Mouse (Mus musculus) intestine, postnatal 0 days (tissue): Measurements from ENCODE around the gene Bcas3. TPM values are rescaled to one million over a fixed set of nuclear protein-coding genes. Genes with fewer than 3 reads are reported as not detected.

Experiments used
- ATAC-seq: fragments of 200-750 bp; cut with Nextera tagmentation; 2 replicates; pipeline ENCODE4 v1.8.0; 2017; ENCODE audit warnings: mild to moderate bottlenecking, moderate TSS enrichment, moderate library complexity
- H3K27ac ChIP-seq: fragments of 300-500 bp; sonication (generic); 2 replicates; pipeline ENCODE4 v1.5.1; 2014; ENCODE audit warnings: mild to moderate bottlenecking, low read depth, low read length, moderate library complexity
- H3K27me3 ChIP-seq: fragments of 300-500 bp; sonication (generic); replicated peaks from 2 replicates; pipeline ENCODE4 v1.6.1; 2014; ENCODE audit warnings: low read length, mixed read lengths; ENCODE audit not compliant: control insufficient read depth, insufficient read depth
- H3K36me3 ChIP-seq: fragments of 300-500 bp; sonication (generic); 2 replicates; pipeline ENCODE4 v1.6.1; 2014; ENCODE audit warnings: mild to moderate bottlenecking, moderate library complexity; ENCODE audit not compliant: control insufficient read depth, insufficient read depth
- H3K4me1 ChIP-seq: fragments of 300-500 bp; sonication (generic); replicated peaks from 2 replicates; pipeline ENCODE4 v1.6.1; 2014; ENCODE audit warnings: antibody characterized with exemption, low read length, mixed read lengths; ENCODE audit not compliant: control insufficient read depth, insufficient read depth
- H3K4me2 ChIP-seq: fragments of 300-500 bp; sonication (generic); replicated peaks from 2 replicates; pipeline ENCODE4 v1.6.1; 2014; ENCODE audit warnings: low read depth, mild to moderate bottlenecking, moderate library complexity
- H3K4me3 ChIP-seq: fragments of 300-500 bp; sonication (generic); 2 replicates; pipeline ENCODE4 v1.5.1; 2014; ENCODE audit warnings: low read depth, low read length
- H3K9ac ChIP-seq: fragments of 300-500 bp; sonication (generic); 2 replicates; pipeline ENCODE4 v1.6.1; 2014; ENCODE audit warnings: mild to moderate bottlenecking, low read depth, low read length
- H3K9me3 ChIP-seq: fragments of 300-500 bp; sonication (generic); 2 replicates; pipeline ENCODE4 v1.6.1; 2016; ENCODE audit warnings: mixed run types; ENCODE audit not compliant: control insufficient read depth
- CTCF ChIP-seq: sonication (generic); IDR thresholded peaks from 2 replicates; pipeline ENCODE4 v1.5.1; 2016; ENCODE audit warnings: low read depth, mild to moderate bottlenecking, control low read depth, antibody characterized with exemption, moderate library complexity
- WGBS: fragments of 180-500 bp; shearing (Covaris S2); extraction: QIAGEN DNeasy Blood & Tissue Kit; methylation state at CpG from one replicate; pipeline ENCODE4 v1.1.7; 2014; 5-methylcytosine and 5-hydroxymethylcytosine counted together
- polyA plus RNA-seq: library from polyadenylated mRNA; unstranded; fragments of >200 nt; fragmentation: Nextera tagmentation; extraction: Ambion mirVana; gene quantifications from 2 replicates; pipeline ENCODE4 v1.2.1, GENCODE M21; 2015

Bcas3 gene
- polyA plus RNA-seq, 1 experiment from 2014 or later, result 17.2 TPM

DNA sequence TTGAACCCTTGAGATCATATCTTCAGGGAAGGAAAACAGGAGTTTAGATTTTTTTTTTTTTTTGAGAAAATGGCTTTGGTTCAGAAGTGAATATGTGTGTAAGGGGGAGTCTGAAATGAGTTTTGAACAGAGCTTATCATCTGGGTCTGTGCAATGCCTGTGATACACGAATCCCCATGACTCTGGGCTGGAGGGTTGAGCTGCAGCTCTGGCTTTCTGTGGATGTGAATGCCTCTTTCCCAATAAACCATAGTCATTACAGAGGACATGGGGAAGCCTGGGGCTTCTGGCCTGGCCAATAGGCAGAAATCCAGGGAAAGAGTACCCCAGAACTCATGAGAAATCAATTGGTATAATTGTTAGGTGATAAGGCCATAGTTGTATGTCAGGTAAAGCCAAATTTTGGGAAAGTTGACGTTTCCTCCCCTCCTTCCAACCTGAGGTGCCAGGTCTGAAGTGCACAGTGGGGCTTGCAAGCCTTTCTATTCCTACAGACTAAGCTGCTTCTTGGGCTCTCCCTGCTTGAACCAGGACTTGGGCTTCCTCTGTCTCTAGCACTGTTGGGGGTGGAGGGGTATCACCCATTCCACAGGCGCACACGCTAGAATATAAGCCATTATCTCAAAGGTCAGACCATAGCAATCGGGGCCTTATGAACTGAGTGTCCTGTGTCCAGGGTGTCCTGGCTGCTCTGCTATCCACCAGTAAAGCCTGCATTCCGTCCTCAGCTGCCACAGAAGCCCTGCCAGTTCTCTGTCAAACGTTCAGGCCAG lies 486.5 kb downstream of the Bcas3 start:
- 57% methylated on average over 7 of the region's 7 CpGs for WGBS
- Histone ChIP-seq H3K4me2 (peak overlapping the region; percentile 90), H3K4me1 (peaks cover 10% of the 10 kb centered on the region), H3K9me3 (no peaks in the 10 kb centered on the region), H3K9ac (no peak overlapping the region), H3K27ac (no peak overlapping the region), H3K27me3 (peaks cover 86% of the 10 kb centered on the region), H3K4me3 (peak overlapping the region; percentile 11; the same call in 1 of the 2 replicates), H3K36me3 (peaks cover 10% of the 10 kb centered on the region; the same call in 1 of the 2 replicates)
- no peak for TF ChIP-seq CTCF
- no peak for ATAC-seq

- peaks cover 84% of the 10 kb centered on the region for H3K27me3 ChIP-seq
- no peak overlapping the region for H3K27ac ChIP-seq
- ATAC-seq, result no peak
- peak overlapping the region; percentile 11 for H3K4me3 ChIP-seq
- no peak for TF ChIP-seq CTCF
- WGBS, result 41% methylated on average over 27 of the region's 27 CpGs
- H3K9me3 ChIP-seq, result no peaks in the 10 kb centered on the region
- H3K9ac ChIP-seq, result no peak overlapping the region
- H3K4me1 ChIP-seq, result peaks cover 10% of the 10 kb centered on the region
- peaks cover 6% of the 10 kb centered on the region; the same call in 1 of the 2 replicates for H3K36me3 ChIP-seq
- peak overlapping the region; percentile 90 for H3K4me2 ChIP-seq
Observed at GRCm38 (mm10) chr11:85840031-85840802, 487.2 kb downstream of the Bcas3 start.

DNA sequence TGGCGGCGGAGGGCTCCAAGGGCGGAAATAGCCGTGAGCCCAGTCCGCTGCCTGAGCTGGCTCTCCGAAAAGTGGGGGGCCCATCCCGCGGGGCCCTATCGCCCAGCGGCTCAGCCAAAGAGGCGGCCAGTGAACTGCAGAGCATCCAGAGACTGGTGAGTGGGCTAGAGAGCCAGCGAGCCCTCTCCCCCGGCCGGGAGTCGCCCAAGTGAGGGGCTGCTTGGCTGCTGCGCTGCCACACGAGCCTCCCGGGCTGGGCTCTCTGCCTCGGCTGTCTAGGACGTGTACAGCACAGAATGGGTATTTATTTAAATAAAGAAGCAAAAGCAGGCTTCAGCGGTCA lies 487.8 kb downstream of the Bcas3 start:
- H3K9me3 ChIP-seq, result no peaks in the 10 kb centered on the region
- peaks cover 81% of the 10 kb centered on the region for H3K27me3 ChIP-seq
- WGBS, result 34% methylated on average over 21 of the region's 21 CpGs
- no peak for TF ChIP-seq CTCF
- H3K9ac ChIP-seq, result 0 out of 2 replicates have a peak overlapping the region, but pooled peaks have one; percentile 4
- peak overlapping the region; percentile 90 for H3K4me2 ChIP-seq
- H3K4me1 ChIP-seq, result peaks cover 10% of the 10 kb centered on the region
- no peak overlapping the region for H3K27ac ChIP-seq
- peak overlapping the region; percentile 2; the same call in 1 of the 2 replicates for H3K4me3 ChIP-seq
- H3K36me3 ChIP-seq, result peaks cover 6% of the 10 kb centered on the region; the same call in 1 of the 2 replicates
- no peak for ATAC-seq

DNA sequence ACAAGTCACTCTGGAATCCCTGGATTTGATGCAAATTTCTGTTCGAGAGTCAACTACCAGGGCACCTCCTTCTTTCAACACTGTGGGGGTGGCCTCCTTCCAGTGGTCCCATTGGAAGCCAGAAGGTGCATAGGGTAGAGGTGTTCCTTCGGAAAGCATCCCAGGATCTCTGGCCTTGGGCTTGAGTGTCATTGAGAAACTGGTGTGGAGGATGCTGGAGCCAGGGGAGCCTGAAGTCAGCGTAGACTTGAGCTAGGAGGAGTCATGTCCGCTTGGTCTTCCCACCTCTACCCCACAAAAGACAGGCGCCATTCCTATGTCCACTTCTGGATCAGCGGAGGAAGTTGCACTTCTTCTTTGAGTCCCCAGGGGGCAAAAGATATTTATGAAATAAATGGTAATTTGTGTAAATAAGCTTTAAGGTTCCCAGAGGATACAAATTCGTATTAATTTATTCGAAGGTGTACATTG lies 488.3 kb downstream of the Bcas3 start:
- Histone ChIP-seq H3K36me3 (peaks cover 6% of the 10 kb centered on the region; the same call in 1 of the 2 replicates), H3K4me1 (peaks cover 10% of the 10 kb centered on the region), H3K4me2 (peak overlapping the region; percentile 91; the same call in 1 of the 2 replicates), H3K9ac (0 out of 2 replicates have a peak overlapping the region, but pooled peaks have one; percentile 4), H3K27ac (no peak overlapping the region), H3K4me3 (peak overlapping the region; percentile 33; the same call in 1 of the 2 replicates), H3K9me3 (no peaks in the 10 kb centered on the region), H3K27me3 (peaks cover 76% of the 10 kb centered on the region)
- 46% methylated on average over 8 of the region's 8 CpGs for WGBS
- TF ChIP-seq CTCF, result no peak; the same call in 1 of the 2 replicates
- no peak for ATAC-seq

GRCm38 (mm10) chr11:85841980-85842379 lies 489.0 kb downstream of the Bcas3 start:
- H3K9ac ChIP-seq, result no peak overlapping the region
- ATAC-seq, result no peak
- peak; percentile 85 for TF ChIP-seq CTCF
- peaks cover 10% of the 10 kb centered on the region for H3K4me1 ChIP-seq
- peaks cover 6% of the 10 kb centered on the region; the same call in 1 of the 2 replicates for H3K36me3 ChIP-seq
- H3K27me3 ChIP-seq, result peaks cover 69% of the 10 kb centered on the region
- H3K9me3 ChIP-seq, result no peaks in the 10 kb centered on the region
- H3K4me3 ChIP-seq, result peak overlapping the region; percentile 33
- peak overlapping the region; percentile 91 for H3K4me2 ChIP-seq
- 1% methylated on average over 32 of the region's 32 CpGs for WGBS
- no peak overlapping the region for H3K27ac ChIP-seq
